Mouse (Mus musculus) neural tube, embryonic 11.5 days (tissue): ENCODE measurements around the gene Ncam1. TPM values are rescaled to one million over a fixed set of nuclear protein-coding genes. Genes with fewer than 3 reads are reported as not detected.

ENCODE experiments used
- ATAC-seq: fragments of 200-750 bp; cut with Nextera tagmentation; 2 replicates; pipeline ENCODE4 v1.8.0; 2017; ENCODE audit warnings: moderate number of reproducible peaks, mild to moderate bottlenecking, moderate TSS enrichment, moderate library complexity; ENCODE audit not compliant: insufficient read depth, low FRiP score, low TSS enrichment
- DNase-seq: peaks from one replicate; pipeline ENCODE4 v3.0.0-alpha.2; 2015; ENCODE audit warnings: low spot score
- H3K27ac ChIP-seq: fragments of 300-500 bp; sonication (generic); 2 replicates; pipeline ENCODE4 v1.5.1; 2014; ENCODE audit warnings: low read depth, mild to moderate bottlenecking, low read length
- H3K27me3 ChIP-seq: fragments of 300-500 bp; sonication (generic); 2 replicates; pipeline ENCODE4 v1.6.1; 2014; ENCODE audit warnings: mild to moderate bottlenecking, low read length, mixed read lengths; ENCODE audit not compliant: control insufficient read depth, insufficient read depth
- H3K36me3 ChIP-seq: fragments of 300-500 bp; sonication (generic); 2 replicates; pipeline ENCODE4 v1.6.1; 2014; ENCODE audit warnings: mild to moderate bottlenecking, low read length, moderate library complexity, mixed read lengths; ENCODE audit not compliant: control insufficient read depth, insufficient read depth
- H3K4me1 ChIP-seq: fragments of 300-500 bp; sonication (generic); 2 replicates; pipeline ENCODE4 v1.6.1; 2014; ENCODE audit warnings: low read length, mixed read lengths; ENCODE audit not compliant: control insufficient read depth, insufficient read depth
- H3K4me2 ChIP-seq: fragments of 300-500 bp; sonication (generic); 2 replicates; pipeline ENCODE4 v1.6.1; 2014; ENCODE audit warnings: low read depth, mild to moderate bottlenecking, moderate library complexity
- H3K4me3 ChIP-seq: fragments of 300-500 bp; sonication (generic); 2 replicates; pipeline ENCODE4 v1.5.1; 2014; ENCODE audit warnings: low read depth, low read length
- H3K9ac ChIP-seq: fragments of 300-500 bp; sonication (generic); 2 replicates; pipeline ENCODE4 v1.6.1; 2014; ENCODE audit warnings: mild to moderate bottlenecking, low read length
- H3K9me3 ChIP-seq: fragments of 300-500 bp; sonication (generic); 2 replicates; pipeline ENCODE4 v1.6.1; 2016; ENCODE audit warnings: low read length; ENCODE audit not compliant: control insufficient read depth
- WGBS: fragments of 180-500 bp; shearing (Covaris S2); extraction: QIAGEN DNeasy Blood & Tissue Kit; methylation state at CpG from one replicate; pipeline ENCODE4 v1.1.7; 2014; 5-methylcytosine and 5-hydroxymethylcytosine counted together
- polyA plus RNA-seq: library from polyadenylated mRNA; unstranded; fragments of >200 nt; fragmentation: Nextera tagmentation; extraction: Ambion mirVana; gene quantifications from 2 replicates; pipeline ENCODE4 v1.2.1, GENCODE M21; 2014

Gene Ncam1
- polyA plus RNA-seq, 1 experiment from 2014 or later = 193 TPM

GRCm38 (mm10) chr9:49488912-49489895 is 309.5 kb downstream of the Ncam1 start:
- Histone ChIP-seq H3K4me1 (no peaks in the 10 kb centered on the region), H3K27ac (no peak overlapping the region), H3K36me3 (no peaks in the 10 kb centered on the region), H3K4me3 (no peak overlapping the region), H3K27me3 (no peaks in the 10 kb centered on the region), H3K9ac (no peak overlapping the region), H3K4me2 (no peak overlapping the region), H3K9me3 (no peaks in the 10 kb centered on the region)
- 34% methylated on average over 16 of the region's 16 CpGs for WGBS
- DNase-seq (peak; percentile 85), ATAC-seq (peak; percentile 20; the same call in 1 of the 2 replicates)

- no peaks in the 10 kb centered on the region for H3K36me3 ChIP-seq
- no peaks in the 10 kb centered on the region for H3K27me3 ChIP-seq
- H3K9ac ChIP-seq = no peak overlapping the region
- 81% methylated on average over 7 of the region's 7 CpGs for whole genome bisulfite sequencing
- no peaks in the 10 kb centered on the region for H3K9me3 ChIP-seq
- no peak for ATAC-seq
- H3K4me2 ChIP-seq = no peak overlapping the region
- DNase-seq = no peak
- no peak overlapping the region for H3K27ac ChIP-seq
- no peaks in the 10 kb centered on the region for H3K4me1 ChIP-seq
- no peak overlapping the region for H3K4me3 ChIP-seq
Observed at GRCm38 (mm10) chr9:49488258-49488657, 310.5 kb downstream of the Ncam1 start.

- H3K4me1 ChIP-seq = no peaks in the 10 kb centered on the region
- H3K27me3 ChIP-seq = no peaks in the 10 kb centered on the region
Observed at GRCm38 (mm10) chr9:49487657-49487943, 311.1 kb downstream of the Ncam1 start.

GRCm38 (mm10) chr9:49486805-49487656 is 311.7 kb downstream of the Ncam1 start:
- no peak overlapping the region for H3K9ac ChIP-seq
- H3K27me3 ChIP-seq = no peaks in the 10 kb centered on the region
- H3K9me3 ChIP-seq = no peaks in the 10 kb centered on the region
- no peak overlapping the region; the same call in 1 of the 2 replicates for H3K4me2 ChIP-seq
- ATAC-seq (no peak), DNase-seq (no peak)
- 78% methylated on average over 9 of the region's 9 CpGs for WGBS
- H3K27ac ChIP-seq = no peak overlapping the region
- H3K36me3 ChIP-seq = no peaks in the 10 kb centered on the region
- H3K4me3 ChIP-seq = no peak overlapping the region
- no peaks in the 10 kb centered on the region for H3K4me1 ChIP-seq

More at GRCm38 (mm10) chr9:49487657-49487943, 311.1 kb downstream of the Ncam1 start:
- Histone ChIP-seq H3K9me3 (no peaks in the 10 kb centered on the region), H3K4me2 (no peak overlapping the region), H3K9ac (no peak overlapping the region), H3K27ac (no peak overlapping the region), H3K36me3 (no peaks in the 10 kb centered on the region), H3K4me3 (no peak overlapping the region)
- WGBS = 83% methylated on average over 6 of the region's 6 CpGs
- ATAC-seq (no peak), DNase-seq (no peak)

- WGBS = 0% methylated on average over 18 of the region's 18 CpGs
- peak within 1 kb of the TSS; percentile 37; the same call in 1 of the 2 replicates for H3K27ac ChIP-seq
- peak; percentile 90 for ATAC-seq
Observed at GRCm38 (mm10) chr9:49485892-49486311, 312.8 kb downstream of the Ncam1 start, which contains the start of gene Ttc12. Ttc12 (minus strand) TSS chr9:49486225.

GRCm38 (mm10) chr9:49485250-49485891 is 313.4 kb downstream of the Ncam1 start:
- DNase-seq = peak; percentile 61
- no peak for ATAC-seq
- H3K4me2 ChIP-seq = peak overlapping the region; percentile 78
- peak overlapping the region; percentile 51 for H3K4me3 ChIP-seq
- peak overlapping the region; percentile 37 for H3K9ac ChIP-seq
- no peaks in the 10 kb centered on the region for H3K27me3 ChIP-seq
- H3K4me1 ChIP-seq = no peaks in the 10 kb centered on the region
- H3K27ac ChIP-seq = peak overlapping the region; percentile 37; the same call in 1 of the 2 replicates
- no peaks in the 10 kb centered on the region for H3K9me3 ChIP-seq
- no peaks in the 10 kb centered on the region for H3K36me3 ChIP-seq
- 4% methylated on average over 21 of the region's 21 CpGs for WGBS

More at GRCm38 (mm10) chr9:49485892-49486311, 312.8 kb downstream of the Ncam1 start, which contains the start of gene Ttc12:
- no peaks in the 10 kb centered on the region for H3K9me3 ChIP-seq
- H3K9ac ChIP-seq = peak within 1 kb of the TSS; percentile 37
- H3K4me3 ChIP-seq = peak within 1 kb of the TSS; percentile 51
- H3K36me3 ChIP-seq = no peaks in the 10 kb centered on the region
- no peaks in the 10 kb centered on the region for H3K27me3 ChIP-seq
- H3K4me2 ChIP-seq = peak within 1 kb of the TSS; percentile 78
- no peaks in the 10 kb centered on the region for H3K4me1 ChIP-seq
- peak; percentile 81 for DNase-seq

- no peak overlapping the region for H3K4me3 ChIP-seq
- ATAC-seq = no peak
Observed at GRCm38 (mm10) chr9:49483316-49483715, 315.4 kb downstream of the Ncam1 start.

GRCm38 (mm10) chr9:49472126-49472525 is 326.6 kb downstream of the Ncam1 start:
- DNase-seq = no peak
- Histone ChIP-seq H3K9me3 (no peaks in the 10 kb centered on the region), H3K4me3 (no peak overlapping the region), H3K36me3 (no peaks in the 10 kb centered on the region), H3K4me1 (no peaks in the 10 kb centered on the region), H3K27me3 (no peaks in the 10 kb centered on the region), H3K9ac (no peak overlapping the region), H3K4me2 (no peak overlapping the region), H3K27ac (no peak overlapping the region)
- WGBS = 69% methylated on average over 11 of the region's 11 CpGs
- no peak for ATAC-seq

More at GRCm38 (mm10) chr9:49483316-49483715, 315.4 kb downstream of the Ncam1 start:
- no peak overlapping the region; the same call in 1 of the 2 replicates for H3K9ac ChIP-seq
- H3K9me3 ChIP-seq = no peaks in the 10 kb centered on the region
- no peaks in the 10 kb centered on the region for H3K36me3 ChIP-seq
- no peaks in the 10 kb centered on the region for H3K4me1 ChIP-seq
- WGBS = 33% methylated on average over 10 of the region's 10 CpGs
- no peaks in the 10 kb centered on the region for H3K27me3 ChIP-seq
- no peak overlapping the region for H3K27ac ChIP-seq
- H3K4me2 ChIP-seq = peak overlapping the region; percentile 25; the same call in 1 of the 2 replicates
- peak; percentile 44 for DNase-seq
